Mouse (Mus musculus) ES-Bruce4 (cell line): ENCODE measurements around the gene Fbxo17.

ENCODE experiments used
- CTCF ChIP-seq: IDR thresholded peaks from one replicate; pipeline ENCODE4 v1.8.1; 2011; ENCODE audit warnings: low read depth, low read length
- EP300 ChIP-seq: IDR thresholded peaks from 2 replicates; pipeline ENCODE4 v1.6.1; 2011; ENCODE audit warnings: low read depth, low read length; ENCODE audit not compliant: insufficient read depth
- POLR2A ChIP-seq: IDR thresholded peaks from one replicate; pipeline ENCODE4 v1.8.1; 2011; ENCODE audit warnings: low read length; ENCODE audit not compliant: insufficient read depth

DNA sequence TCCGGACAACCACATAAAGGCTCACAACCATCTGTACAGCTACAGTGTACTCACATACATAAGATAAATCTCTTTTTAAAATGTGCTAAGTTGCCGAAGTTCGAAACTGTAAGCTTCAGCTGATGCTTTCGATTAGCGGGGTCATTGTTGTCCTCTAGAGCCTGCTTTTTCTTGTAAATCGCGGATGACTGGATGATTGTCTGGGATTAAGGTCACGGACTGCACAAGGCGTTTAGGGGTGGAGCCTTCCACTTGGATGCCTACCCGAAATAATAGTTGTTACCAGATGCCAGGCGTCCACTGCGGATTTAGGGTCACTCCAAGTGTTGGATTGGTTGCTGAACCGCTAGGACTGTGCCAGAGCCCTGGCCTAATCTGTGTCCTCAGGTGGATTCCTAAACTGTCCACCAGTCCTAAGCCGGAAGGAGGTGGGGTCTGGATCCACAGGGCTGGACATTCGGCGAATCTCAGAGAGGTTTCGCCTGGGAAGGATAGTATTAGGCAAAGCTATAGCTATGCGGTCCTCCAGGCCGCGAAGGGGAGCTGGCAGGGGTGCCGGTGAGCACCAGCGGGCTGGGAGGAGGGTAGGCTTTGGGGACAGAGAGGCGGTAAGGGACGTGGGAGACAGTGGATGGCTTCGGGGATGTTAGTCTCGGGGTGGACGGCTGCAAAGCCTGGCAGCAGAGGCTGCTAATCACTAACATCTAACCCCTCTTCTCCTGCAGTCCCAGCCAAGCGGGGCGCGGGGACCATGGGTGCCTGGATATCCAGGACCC, 23.9 kb upstream of the Fbxo17 start, which contains the start of gene Fbxo27:
- TF ChIP-seq CTCF (no peak), EP300 (peak; percentile 51; the same call in 1 of the 2 replicates), POLR2A (peak; percentile 36)
